Mouse (Mus musculus) cerebellum, postnatal 10 days (tissue): Measurements from ENCODE around the gene Il4ra.

Experiments
- DNase-seq, 2 experiments: peaks; one replicate each; pipeline ENCODE4 v3.0.0; 2021; ENCODE audit warnings: mixed read lengths in 2 of 2

The Il4ra gene

DNA sequence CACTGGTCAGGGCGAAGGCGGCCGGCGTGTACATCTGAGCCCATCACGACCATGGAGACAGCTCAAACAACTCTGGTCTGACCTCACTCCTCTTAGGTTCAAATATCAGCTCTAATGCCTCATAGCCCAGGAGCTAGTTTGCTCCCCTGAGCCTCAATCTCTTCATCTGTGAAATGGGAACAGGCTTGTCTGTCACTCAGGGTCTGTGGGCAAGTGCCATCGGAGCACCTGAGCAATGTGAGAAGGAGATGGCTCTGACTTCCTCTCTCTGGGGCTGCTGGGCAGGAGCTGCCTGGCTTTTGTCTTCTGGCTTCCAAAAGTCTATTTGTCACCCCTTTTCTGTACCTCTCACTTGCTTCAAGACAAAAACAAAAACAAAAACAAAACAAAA is 49.4 kb downstream of the Il4ra start:
- DNase-seq: no peak

DNA sequence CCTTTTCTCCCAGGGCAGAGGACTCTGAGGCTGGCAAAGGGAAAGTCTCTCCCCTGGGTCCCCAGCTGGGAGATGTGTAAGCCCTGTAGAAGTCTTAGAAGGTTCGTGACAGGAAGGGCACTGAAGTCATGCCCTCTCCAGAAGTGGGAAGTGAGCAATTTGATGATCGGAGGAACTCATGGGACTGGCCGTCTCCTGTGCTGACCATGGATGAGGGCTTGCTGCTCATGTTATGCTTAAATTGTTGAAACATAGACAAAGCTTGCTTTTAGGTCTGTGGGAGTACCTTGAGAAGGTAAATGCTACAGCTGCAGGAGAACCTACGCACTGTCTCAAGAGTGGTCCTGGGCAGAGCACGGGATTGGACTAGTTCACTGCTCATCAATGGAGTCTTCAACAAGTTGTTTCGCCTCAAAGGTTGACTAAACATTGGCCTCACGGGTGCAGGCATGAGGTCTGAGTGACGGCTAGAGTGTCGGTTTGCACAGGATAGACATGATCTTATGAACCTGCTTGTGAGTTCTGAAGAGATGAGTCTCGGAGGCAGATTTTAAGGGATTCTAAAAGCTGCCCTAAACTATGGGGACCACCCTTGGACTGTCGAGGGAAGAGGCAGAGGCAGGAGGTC is 50.0 kb downstream of the Il4ra start:
- no peak for DNase-seq

DNA sequence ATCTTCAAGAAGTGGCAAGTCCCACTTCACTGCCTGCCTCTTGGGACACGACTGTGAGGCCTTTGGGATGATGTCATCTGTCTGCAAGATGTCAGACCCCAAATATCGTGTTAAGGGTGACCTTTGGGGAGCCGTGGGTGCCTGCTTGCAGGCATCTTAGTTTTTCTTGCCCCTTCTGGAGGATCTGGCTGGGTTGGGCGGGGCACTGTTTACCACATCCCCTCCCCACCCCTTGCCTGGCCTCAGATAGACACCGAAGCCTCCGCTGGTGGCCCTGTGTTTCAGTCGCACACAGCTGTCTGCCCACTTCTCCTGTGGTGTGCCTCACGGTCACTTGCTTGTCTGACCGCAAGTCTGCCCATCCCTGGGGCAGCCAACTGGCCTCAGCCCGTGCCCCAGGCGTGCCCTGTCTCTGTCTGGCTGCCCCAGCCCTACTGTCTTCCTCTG is 51.3 kb downstream of the Il4ra start, which contains the start of gene Il21r:
Gene Il21r, plus strand, starts transcription at position 245 of the 447 bp plus-strand sequence.
- DNase-seq: no peak

DNA sequence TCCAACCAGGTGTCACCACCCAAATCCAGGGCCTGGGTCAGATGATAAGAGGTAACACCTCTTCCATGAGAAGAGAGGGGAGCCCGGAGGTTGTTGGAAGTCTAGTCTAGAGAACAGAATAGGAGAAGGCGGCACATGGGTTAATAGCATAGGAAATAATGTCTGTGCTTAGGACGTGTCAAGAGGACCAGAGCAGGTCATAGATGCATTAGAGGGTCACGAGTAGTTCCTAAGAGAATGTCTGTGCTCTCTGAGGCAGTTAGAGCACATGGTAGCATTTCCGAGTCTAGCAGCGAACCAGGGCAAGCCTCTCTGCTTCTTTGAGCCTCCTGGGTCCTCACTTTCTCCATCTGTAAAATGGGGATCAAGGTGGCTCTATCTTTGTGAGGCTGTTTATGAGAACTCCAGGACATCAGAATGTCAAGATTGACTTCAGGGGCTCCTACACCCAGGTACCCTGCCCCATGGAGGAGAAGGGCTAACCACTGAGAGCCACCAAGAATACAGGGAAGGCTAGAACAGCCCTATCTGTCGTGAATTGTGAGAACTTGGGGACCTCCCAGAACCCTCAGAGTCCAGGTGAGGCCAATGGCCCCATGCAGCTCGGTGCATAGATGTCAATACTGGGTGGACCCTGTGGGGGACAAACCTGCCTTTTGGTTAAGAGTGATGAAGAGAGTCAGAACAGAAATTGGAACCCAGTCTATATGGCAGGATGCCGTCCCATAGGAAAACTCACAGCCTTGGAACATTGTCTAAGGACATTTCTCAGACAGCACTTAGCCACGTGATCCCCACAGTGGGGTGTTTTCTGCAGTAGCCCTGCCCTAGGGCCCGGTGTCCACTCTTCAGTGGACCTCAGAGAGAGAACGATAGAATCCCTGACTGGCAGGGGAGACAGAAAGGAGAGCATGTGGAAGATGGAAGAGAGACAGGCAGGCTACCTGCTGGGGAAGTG is 52.7 kb downstream of the Il4ra start:
- DNase-seq: no peak

DNA sequence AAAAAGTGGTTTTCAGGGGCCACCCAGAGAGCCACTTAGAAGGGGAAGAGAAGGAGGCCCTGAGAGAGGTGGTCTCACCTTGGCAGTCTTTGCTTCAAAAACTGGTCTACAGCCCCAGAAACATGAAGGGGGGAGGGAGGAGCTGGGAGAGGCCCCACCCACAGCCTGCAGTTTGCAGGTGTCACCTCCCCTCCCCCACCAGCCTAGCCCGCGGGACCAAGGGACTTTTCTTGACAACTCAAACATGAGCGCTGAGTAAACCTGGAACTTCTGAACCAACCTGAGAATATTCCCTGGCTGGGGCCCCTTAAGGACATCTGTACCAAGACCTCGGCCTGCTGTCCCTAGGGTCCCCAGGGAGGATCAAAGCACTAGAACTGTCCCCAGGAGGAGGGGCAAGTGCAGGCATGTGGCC is 53.8 kb downstream of the Il4ra start:
- DNase-seq: no peak

DNA sequence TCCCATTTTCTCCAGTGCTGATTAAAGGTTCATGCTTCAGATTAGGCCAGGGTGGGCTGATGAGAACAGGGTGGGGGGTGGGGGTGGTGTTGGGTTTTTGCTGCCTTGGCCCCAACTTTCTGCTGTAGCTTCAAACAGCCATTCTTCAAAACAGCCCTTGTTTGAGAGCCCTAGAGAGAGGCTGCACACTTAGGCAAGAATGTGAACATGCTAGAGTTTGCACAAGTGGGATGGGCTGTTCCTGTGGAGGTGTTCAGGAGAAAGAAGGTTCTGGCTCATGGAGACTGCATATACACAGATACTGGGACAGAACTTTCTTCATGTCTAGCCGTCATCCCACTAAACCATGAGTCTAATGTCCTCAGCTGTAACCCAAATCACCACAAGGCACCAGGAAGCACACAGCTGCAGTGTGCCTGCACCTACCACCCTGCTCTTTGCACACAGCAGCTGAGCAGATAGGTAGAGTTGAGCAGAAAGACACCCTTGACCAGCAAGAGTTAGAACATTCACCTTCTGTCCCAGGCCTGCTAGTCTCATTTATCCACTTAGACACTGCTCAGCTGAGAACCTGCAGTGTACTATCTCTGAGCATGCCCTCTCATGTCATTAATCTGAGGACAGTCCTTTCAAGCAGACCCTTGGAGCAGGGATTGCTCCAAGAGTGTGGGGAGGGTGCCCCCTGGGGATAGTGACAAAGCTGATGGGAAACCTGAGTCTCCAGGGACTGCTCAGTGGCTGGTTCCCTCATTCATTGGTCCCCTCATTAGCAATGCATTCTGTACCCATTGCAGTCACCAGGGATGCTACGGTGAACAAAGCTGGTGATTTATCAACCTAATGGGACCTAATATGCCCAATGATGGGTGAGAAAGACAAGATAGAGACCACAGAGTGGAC is 54.6 kb downstream of the Il4ra start:
- no peak for DNase-seq

DNA sequence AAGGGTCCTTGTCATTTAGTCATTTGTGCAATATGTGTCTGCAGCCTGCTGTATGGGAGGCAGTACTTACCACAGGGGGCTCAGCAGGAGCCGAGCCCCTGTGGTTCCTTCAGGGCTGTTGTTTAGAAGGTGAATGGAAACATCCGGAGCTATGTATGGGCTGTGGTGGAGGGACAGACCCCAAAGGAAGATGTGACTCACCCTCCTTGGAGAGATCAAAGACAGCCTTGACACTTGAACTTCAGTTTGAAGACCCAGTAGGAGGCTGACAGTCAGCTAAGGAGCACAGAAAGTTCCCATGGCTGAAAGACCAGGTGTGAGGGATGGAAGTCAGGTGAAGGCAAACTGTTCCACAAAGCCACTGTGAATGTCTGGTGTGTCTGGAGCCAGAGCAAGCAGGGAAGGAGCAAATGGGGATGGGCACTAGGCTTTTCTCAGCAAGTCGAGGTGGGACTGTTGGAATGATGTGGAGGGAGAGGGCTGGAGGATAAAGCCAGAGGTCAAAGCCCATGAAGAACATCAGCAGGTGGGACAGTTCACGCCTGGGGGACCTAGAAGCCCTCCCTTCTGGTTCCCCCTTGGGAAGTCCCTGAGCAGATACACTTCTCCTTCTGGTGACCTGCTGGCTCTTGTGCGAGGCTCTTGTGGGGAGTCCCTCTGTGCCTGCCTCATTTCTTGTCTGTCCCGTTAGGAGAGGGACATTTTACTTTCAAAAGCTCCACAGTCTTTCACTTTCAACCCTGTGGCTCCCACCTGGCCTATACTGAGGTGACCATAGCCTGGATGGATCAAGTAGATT is 55.7 kb downstream of the Il4ra start:
- no peak for DNase-seq

DNA sequence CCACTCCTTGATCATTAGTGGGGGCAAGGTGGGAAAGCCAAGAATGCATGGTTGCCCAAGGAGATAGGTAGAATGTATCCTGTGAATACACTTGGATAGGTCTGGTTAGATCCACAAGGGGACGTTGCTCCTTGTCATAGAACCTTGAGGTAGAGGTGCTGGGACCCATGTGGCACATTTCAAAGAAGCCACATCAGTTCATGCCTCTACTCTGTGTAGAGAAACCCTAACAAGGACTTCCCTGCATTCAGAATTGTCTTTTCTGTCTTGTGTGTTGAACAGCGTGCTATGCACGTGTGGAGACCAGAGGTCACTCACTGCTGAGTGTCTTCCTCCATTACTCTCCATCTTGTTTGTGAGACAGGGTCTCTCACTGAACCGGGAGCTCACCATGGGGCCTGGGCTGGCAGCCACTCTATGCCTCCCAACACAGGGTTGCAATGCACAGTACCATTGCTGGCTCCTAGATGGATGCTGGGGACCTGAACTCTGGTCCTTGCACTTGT is 56.3 kb downstream of the Il4ra start:
- DNase-seq: no peak

DNA sequence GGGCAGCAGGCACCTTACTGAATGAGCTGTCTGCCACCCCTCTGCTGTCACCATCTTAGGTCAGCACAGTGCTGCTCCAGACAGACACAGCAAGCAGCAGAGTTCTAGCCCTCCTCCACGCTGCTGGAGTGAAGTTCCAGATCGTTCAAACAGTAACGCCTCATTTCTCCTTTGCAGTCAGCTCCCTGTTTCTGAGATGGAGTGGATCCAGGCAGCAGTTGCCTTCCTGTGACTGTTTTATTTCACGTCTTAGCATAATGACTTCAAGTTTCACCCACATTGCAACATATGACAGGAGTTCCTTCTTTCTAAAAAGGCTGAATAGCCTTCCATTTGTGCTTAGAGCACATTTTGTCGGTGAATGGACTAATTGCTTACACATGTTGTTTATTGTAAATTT is 61.7 kb downstream of the Il4ra start:
- no peak for DNase-seq

DNA sequence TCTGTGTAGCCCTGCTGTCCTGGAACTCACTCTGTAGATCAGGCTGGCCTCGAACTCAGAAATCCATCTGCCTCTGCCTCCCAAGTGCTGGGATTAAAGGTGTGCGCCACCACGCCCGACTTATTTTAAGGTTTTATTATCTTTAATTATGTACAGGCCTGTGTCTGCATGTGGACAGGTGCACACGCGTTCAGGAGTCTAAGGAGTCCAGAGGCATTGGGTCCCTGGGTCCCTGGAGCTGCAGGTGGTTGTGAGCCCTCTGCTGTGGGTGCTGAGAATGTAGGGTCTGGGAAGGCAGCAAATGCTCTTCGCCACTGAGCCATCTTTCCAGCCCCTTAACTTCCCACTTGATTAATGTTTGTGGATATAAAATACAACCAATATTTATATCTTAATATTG is 63.5 kb downstream of the Il4ra start:
- DNase-seq: no peak

DNA sequence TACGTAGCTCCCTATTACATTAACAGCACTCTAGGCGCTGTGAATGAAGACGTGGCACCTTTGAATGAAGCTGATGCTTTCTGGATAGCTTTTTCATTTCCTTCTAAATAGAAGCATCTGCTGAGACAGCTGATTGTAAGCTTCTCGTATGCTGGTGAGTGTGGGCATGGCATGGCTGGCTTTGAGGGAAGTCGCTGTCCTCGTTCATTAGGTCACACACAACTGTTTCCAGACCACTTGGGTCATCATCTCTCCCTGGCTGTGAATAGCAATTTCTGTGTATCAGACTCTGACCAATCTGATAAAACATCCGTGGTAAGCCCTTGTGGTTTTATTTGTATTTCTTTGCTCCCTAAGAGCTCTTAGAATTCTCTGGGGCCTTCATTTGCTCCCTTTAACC is 66.1 kb downstream of the Il4ra start:
- no peak for DNase-seq

DNA sequence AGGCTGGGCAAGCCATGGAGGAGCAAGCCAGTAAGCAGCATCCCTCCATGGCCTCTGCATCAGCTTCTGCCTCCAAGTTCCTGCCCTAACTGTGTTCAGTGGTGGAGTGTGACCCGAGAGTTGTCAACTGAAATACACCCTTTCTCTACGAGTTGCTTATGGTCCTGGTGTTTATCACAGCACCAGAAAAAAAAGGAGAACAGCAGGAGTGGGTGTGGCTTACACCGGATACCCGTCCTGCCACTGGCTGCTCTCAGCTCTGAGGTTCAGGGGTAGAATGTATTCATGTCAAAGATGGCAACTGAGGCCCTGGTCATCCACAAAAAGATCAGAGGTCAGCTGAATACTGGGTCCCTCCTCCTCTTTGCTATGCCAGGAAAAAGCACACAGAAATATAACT is 68.2 kb downstream of the Il4ra start:
- DNase-seq: no peak

DNA sequence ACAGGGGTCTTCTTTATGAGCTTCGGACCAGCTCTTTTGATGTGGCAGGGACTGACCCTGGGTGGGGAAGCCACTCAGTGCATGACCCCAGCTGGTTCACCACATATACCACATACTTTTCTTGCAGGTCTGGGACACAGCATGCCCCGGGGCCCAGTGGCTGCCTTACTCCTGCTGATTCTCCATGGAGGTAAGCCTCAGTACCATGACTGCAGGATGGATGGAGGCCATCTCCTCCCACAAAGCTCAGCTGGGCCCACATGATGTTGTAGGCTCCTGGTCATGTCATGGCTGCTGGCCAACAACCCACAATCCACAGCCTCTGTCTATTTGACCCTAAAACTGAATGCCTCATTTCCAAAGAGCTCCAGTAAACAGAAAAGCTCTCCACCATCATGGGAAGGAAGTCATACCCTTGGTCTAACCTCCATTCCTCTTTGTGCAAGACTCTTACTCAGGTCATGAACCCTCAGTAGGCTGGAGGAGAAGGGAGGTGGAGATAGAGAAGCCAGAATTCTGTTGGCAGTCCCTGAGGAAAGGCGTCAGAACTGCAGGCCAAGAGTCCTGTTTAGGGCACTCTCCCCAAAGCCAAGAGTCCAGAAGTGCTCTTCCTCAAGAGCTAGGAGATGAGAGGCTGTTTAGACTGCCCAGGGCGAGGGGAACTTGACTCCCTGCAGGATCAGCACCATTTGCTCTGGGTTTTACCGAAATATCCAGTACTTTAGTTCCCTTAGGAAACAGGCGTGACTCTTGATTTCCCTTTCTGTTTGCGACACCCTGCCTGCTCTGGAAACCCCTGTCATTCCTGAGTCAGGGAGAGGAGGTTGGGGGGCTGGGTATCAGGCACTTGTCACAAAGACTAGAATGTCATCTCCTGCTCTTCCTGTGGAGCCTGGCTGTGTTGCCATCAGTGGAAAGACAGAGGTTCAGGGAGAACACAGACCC is 71.1 kb downstream of the Il4ra start:
- DNase-seq: no peak

DNA sequence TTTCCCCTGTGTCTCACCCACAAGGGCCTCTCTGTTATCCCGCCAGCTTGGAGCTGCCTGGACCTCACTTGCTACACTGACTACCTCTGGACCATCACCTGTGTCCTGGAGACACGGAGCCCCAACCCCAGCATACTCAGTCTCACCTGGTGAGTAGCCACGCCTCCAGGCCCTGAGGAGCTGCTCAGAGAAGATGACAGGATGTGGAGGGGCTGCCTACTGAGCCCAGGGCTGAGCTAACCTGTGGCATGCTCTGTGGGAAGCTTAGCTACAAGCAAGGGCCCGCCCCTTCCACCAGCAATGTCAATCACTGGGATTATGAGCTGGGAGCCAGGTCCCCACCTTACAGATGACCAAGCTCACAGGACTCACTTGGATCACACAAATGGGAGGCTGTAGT is 73.3 kb downstream of the Il4ra start:
- no peak for DNase-seq

DNA sequence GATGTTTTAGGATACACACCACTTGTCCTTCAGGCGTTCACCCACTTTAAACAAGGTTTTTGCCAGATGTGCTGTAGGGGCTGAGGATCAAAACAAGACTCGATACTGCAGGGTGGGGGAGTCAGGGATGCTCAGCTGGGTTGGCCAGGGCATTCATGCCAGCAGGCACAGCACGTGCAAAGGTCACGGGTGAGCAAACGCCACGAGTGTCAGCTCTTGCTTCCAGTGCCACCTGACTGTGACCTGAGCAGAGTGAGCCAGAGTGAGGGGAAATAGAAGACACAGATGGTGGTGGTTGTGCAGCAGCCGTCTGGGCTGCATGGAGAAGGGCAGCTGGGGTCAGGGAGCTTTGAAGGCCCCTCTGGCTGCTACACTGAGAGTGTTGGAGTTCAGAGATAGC is 73.9 kb downstream of the Il4ra start:
- DNase-seq: no peak
